Mouse (Mus musculus): Measurements from ENCODE around the gene Capn6. TPM values are rescaled to one million over a fixed set of nuclear protein-coding genes. Genes with fewer than 3 reads are reported as not detected.

The Capn6 gene
- total RNA-seq (2021), result 1 to 10 TPM; 1.0 to 2.2 TPM
- long read RNA-seq, experiment 1, result 0 reads
- long read RNA-seq, experiment 2, partial matches to known transcripts, result 0 of 1 reads
- long read RNA-seq, experiment 2, other reads (novel, unspliced or antisense), result 0 of 1 reads

DNA sequence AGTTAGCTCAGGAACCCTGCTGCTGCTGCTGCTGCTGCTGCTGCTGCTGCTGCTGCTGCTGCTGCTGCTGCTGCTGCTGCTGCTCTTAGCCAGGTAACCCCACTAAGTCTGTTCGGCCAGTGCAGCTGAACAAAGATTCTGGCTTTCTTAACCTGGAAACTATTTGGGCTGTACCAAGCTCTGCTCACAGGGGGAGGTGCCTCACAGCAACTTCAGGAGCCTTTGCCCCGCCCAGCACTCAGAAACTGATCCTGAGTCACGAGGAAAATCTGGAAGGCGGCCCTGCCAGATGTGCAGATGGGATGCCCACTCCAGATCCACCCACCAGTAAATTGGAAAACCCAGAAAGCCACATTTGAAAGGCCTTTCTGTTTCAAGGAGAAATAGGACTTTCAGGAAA, at the start of gene Capn6:
Capn6 (minus strand) TSS at position 203 of the 400 bp plus-strand sequence.
- intact Hi-C loops (cut with DNase I), result loop anchor here (10.0 kb wide), 1 partner anchor 168 kb away; no protein-coding TSS in a partner anchor

DNA sequence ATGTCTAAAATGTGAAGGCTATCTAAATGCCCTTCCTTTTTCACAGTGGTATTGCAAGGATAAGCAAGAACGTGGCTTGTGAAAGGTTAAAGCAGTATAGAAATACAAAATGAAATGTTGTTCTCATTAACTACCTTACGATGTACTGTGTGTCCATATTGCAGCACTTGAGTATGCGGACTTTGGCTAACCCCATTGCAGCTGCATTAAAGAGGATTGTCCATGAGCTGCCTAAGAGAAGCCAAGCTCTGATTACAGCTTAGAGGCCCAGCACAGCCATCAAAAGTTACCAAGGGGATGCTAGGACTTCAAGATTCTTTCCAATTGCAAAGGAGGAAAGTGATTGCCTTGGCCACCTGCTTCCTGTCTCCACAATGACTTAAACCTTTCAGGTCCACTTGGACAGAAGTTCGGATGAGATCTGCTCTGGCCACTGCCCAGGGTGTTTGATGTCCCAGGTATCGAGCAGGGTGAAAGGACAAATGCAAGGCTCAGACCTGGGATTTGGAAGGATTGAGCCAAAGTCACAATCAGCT, 40.0 kb upstream of the Capn6 start:
- intact Hi-C loops (cut with DNase I), result no loop called here
- no peak for DNase-seq (ENCODE audit: low spot score in 2 of 2)

More for the DNA sequence above, at the start of gene Capn6:
- DNase-seq (ENCODE audit: low spot score in 2 of 2), result no peak

DNA sequence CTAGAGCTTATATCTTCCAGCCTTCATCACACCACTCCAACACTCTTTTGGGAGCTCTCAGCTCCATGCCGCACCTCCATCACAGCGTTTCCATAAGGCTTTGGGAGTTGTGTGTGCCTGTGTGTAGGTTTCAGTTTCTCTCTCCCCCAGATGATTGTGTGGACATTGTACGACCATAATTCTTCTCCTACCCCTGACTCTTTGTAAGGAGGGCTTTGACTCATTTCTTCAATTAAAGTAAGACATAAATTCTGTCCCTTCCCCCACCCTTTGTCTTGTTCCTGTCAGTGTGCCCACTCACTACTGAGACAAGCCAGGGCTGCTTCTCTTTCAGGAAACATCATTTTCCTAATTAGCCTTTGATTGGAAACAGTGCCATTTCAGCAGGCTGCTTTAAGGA, 24.1 kb upstream of the Capn6 start:
- no peak for DNase-seq (ENCODE audit: low spot score in 2 of 2)
- intact Hi-C loops (cut with DNase I), result no loop called here

DNA sequence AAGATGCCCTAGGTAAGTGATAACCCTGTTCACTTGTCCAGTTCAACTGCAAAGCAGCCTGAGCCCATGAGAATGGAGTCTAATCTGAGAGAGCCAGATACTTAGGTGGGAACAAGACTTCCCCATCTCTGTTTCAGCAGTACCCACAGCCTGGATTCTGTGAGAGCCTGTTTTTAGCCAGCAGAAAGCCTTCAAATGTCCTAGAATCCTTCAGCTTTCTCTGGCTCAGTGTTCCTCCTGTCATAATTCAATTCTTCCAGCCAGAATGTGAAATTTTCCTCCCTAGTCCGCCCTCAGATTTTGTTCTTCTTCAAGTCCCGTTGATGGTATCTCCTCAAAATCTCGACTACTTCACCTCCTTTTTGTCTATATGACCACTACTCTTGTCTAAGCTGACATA, 22.8 kb upstream of the Capn6 start:
- DNase-seq (ENCODE audit: low spot score in 2 of 2), result no peak
- intact Hi-C loops (cut with DNase I), result no loop called here

DNA sequence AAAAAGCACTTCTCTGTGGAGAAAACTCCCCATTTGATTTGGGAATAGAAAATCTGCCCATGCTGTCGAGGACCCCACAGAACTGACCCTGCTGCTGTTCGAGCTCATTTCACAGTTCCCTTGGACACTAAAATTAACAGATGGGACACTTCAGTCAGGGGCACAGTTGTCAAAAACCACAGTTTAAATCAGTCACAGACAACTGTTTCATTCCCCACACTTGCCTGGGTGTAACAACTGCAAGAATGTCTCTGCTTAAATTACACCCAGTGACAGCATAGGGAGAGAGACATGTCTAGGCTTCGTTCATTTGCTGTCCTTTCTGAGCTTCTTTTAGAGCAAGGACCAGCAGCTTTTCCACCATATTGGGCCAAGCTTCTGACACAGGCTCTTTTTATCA, 19.4 kb upstream of the Capn6 start:
- no peak for DNase-seq (ENCODE audit: low spot score in 2 of 2)
- intact Hi-C loops (cut with DNase I), result no loop called here

DNA sequence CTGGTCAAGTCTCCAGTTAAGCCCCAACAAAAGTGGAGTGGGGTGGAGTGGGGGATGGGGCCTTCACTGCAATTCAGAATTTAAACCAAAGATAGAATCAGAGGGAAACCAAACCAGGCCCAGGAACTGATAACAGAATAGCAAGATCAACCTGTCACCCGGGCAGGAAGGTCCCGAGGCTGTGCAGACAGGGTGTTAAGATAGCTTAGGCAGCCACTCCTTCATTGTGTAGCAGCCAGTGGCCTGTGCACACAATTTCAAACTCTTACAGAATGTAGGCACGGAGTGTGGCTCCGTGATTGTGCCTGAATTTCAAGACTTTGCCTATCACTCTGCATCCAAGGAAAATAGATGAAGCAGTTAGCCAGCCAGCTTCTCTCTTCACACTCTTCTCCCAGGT, 693 bp downstream of the Capn6 start:
- intact Hi-C loops (cut with DNase I), result loop anchor here (10.0 kb wide), 1 partner anchor 168 kb away; no protein-coding TSS in a partner anchor
- no peak for DNase-seq (ENCODE audit: low spot score in 2 of 2)

DNA sequence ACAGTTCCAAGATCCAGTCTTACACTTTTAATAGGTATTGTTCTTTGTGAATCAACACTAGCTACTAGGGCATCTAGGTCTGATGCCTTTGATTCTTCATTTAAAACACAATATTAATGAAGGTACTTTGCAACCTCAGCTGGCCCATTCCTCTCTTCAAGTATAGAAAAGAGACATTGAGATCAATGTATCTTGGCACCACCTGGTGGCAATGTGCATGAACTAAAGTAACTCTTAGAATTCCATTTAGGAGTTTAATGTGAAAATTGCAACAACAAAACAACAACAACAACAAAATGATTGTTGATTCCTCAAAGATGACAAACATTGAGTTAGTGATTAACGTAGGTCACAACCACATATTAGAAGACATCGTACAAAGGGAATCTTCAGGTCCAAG, 8.3 kb downstream of the Capn6 start:
- intact Hi-C loops (cut with DNase I), result no loop called here
- peak in 1 of 2 experiments; percentile 5 for DNase-seq (ENCODE audit: low spot score in 2 of 2)

DNA sequence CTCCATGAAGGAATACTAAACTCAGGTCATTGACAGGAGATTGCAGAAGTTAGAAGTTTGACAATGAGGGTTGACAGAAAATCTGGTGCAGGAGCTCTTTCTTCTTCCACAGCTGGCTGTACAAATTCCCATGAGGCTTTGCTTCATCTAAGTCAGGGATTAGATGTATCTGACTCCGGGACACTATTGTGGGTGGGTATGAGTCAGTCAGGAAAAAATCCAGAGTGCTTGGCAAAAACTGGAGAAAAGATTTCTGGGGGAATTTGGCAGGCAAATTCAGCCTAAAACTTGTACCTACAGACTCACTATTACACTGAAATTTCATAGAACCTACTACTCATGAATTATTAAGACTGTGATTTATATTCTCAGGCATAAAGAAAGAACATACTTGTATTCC, 11.3 kb downstream of the Capn6 start:
- intact Hi-C loops (cut with DNase I), result no loop called here
- DNase-seq (ENCODE audit: low spot score in 2 of 2), result no peak

DNA sequence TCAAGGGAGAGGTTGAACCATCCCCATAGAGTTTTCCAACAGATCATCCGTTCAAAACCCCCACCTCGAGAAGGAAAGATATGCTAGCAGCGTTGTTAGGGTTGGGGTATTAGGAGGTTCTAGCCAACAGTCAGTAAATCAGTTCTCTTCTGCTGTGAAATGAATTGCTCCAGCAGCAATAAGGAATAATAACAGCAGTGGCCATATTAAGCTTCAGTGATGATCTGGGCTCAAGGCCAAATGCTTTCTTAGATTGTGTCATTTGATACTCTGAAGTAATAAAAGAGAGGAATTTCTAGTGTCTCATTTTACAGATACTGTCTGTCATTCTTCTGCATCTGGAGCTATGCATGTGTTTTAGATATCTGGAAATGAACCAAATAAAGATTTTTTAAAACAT, 64.7 kb downstream of the Capn6 start:
- intact Hi-C loops (cut with DNase I), result no loop called here
- DNase-seq (ENCODE audit: low spot score in 2 of 2), result no peak

Small RNA genes lying within 50 kb of the gene (microRNA-seq; reads per million reads assigned to microRNA genes)
- gene Gm47298, result 0 reads per million in 2 experiments

Other genes starting within 250 kb of the Capn6 start
- gene Dcx, start 105.9 kb upstream of the Capn6 start, total RNA-seq (2021), result 10 to 100 TPM; 55.8 to 56.8 TPM